Mouse (Mus musculus): ENCODE measurements at regions not wholly inside any gene's neighbourhood (a gene's known extent, or its start where the extent isn't known, plus 50 kb on each side); places are given as distances from the start of the nearest gene placed in this dataset.

DNA sequence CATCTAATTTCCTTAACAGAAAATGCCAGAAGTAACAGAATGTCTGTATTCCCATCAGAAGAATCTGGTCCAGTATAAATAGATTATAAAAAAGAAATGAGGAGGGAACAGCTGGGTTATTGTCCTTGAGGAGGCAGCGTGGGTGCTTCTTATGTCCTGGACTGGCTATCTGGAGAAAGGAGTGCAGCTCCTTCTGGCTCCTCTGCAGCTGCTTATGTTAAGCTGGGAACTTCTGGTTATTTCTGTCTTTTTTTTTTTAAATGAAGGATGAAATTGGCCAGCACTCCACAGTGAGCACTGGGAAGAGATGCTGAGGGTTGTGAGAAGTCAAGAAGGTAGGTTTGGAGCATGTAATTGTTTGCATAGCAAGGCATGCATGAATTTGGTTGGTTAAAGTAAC is 441.5 kb downstream of the Ebf1 start:
- DNase-seq (ENCODE audit: low spot score) (no peak), ATAC-seq (ENCODE audit: low FRiP score) (no peak)
- H3K9ac ChIP-seq (replicated peaks; ENCODE audit: low read length, poor library complexity, severe bottlenecking): no peak overlapping the region
- no peak overlapping the region for H3K4me2 ChIP-seq (ENCODE audit: low read depth, low read length, poor library complexity, severe bottlenecking)
- no peaks in the 10 kb centered on the region for H3K36me3 ChIP-seq (ENCODE audit: insufficient read depth, low read length)
- no peak overlapping the region for H3K4me3 ChIP-seq (ENCODE audit: low read depth, low read length)
- no peak overlapping the region for H3K27ac ChIP-seq (ENCODE audit: low read depth, low read length)
- no peaks in the 10 kb centered on the region for H3K27me3 ChIP-seq (ENCODE audit: insufficient read depth, low read length)
- H3K4me1 ChIP-seq (ENCODE audit: insufficient read depth, low read length): no peaks in the 10 kb centered on the region
- WGBS: 100% methylated on average over 1 of the region's 1 CpGs
- no peaks in the 10 kb centered on the region for H3K9me3 ChIP-seq (ENCODE audit: low read length)
- no peak for TF ChIP-seq CTCF (IDR thresholded peaks at IDR 0.05)

DNA sequence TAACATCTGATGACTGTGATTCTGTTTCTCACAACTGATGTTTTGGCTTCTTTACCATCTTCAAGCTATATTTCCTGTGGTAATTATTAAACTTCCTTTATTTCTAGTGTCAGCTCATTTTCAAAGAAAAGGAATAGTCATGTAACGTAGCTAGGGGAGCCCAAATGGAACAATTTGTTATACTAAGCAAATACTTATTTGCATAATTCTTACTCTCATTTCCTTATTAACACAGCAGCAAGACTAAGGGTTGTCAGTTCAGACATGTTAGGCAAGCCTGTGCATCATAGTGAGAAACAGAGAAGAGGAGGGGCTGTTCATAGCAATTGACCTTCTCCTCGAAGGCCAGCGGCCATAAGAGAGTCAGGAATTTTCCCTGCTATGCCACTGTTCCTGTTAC is 449.5 kb downstream of the Ebf1 start:
- Histone ChIP-seq H3K9ac (replicated peaks; ENCODE audit: low read length, poor library complexity, severe bottlenecking) (no peak overlapping the region), H3K9me3 (ENCODE audit: low read length) (no peaks in the 10 kb centered on the region), H3K27me3 (ENCODE audit: insufficient read depth, low read length) (no peaks in the 10 kb centered on the region), H3K4me2 (ENCODE audit: low read depth, low read length, poor library complexity, severe bottlenecking) (no peak overlapping the region), H3K27ac (ENCODE audit: low read depth, low read length) (no peak overlapping the region), H3K36me3 (ENCODE audit: insufficient read depth, low read length) (no peaks in the 10 kb centered on the region), H3K4me3 (ENCODE audit: low read depth, low read length) (no peak overlapping the region), H3K4me1 (ENCODE audit: insufficient read depth, low read length) (no peaks in the 10 kb centered on the region)
- no peak for TF ChIP-seq CTCF (IDR thresholded peaks at IDR 0.05)
- WGBS: 83% methylated on average over 3 of the region's 3 CpGs
- ATAC-seq (ENCODE audit: low FRiP score) (no peak), DNase-seq (ENCODE audit: low spot score) (no peak)

DNA sequence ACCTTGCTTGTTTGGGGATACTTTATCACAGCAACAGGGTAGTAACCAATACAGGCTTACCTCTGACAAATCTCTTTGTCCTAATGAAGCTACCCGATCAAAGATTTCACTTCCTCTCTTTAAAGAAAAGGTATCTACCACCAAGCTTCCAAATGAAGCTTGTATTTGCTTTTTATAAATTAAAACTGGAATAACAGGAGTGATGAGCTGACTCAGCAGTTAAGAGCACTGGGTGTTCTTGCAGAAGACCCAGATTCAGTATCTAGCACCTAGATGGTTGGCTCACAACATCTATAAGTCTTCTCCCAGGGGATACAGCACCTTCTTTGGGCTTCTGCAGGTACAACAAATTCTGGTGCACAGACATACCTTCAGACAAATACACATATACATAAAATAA is 453.2 kb downstream of the Ebf1 start:
- no peak for TF ChIP-seq CTCF (IDR thresholded peaks at IDR 0.05)
- H3K4me1 ChIP-seq (ENCODE audit: insufficient read depth, low read length): no peaks in the 10 kb centered on the region
- 93% methylated on average over 1 of the region's 1 CpGs for WGBS
- H3K9me3 ChIP-seq (ENCODE audit: low read length): no peaks in the 10 kb centered on the region
- H3K4me3 ChIP-seq (ENCODE audit: low read depth, low read length): no peak overlapping the region
- H3K9ac ChIP-seq (replicated peaks; ENCODE audit: low read length, poor library complexity, severe bottlenecking): no peak overlapping the region
- no peak overlapping the region for H3K4me2 ChIP-seq (ENCODE audit: low read depth, low read length, poor library complexity, severe bottlenecking)
- ATAC-seq (ENCODE audit: low FRiP score): no peak
- no peak overlapping the region for H3K27ac ChIP-seq (ENCODE audit: low read depth, low read length)
- no peaks in the 10 kb centered on the region for H3K27me3 ChIP-seq (ENCODE audit: insufficient read depth, low read length)
- no peak for DNase-seq (ENCODE audit: low spot score)
- no peaks in the 10 kb centered on the region for H3K36me3 ChIP-seq (ENCODE audit: insufficient read depth, low read length)

DNA sequence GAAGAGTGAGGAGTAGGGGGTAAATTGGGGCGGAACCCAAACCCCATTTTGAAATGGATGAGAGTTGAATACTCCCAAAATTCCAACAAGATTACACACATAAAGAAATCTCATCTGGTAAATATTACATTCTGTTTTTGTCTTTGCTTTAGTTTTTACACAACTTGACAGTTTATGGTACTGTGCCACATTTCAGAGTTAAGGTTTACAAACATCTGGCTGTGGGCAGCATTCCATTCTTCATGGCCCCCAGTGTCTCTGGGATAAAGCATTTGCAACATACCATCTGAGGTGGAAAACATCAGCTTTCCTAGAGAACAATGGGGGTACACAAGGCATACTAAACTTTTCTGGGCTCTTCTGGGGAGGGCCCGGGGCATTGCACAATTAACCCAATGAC is 454.1 kb downstream of the Ebf1 start:
- TF ChIP-seq CTCF (IDR thresholded peaks at IDR 0.05): no peak
- Histone ChIP-seq H3K27me3 (ENCODE audit: insufficient read depth, low read length) (no peaks in the 10 kb centered on the region), H3K36me3 (ENCODE audit: insufficient read depth, low read length) (no peaks in the 10 kb centered on the region), H3K27ac (ENCODE audit: low read depth, low read length) (no peak overlapping the region), H3K4me1 (ENCODE audit: insufficient read depth, low read length) (no peaks in the 10 kb centered on the region), H3K4me2 (ENCODE audit: low read depth, low read length, poor library complexity, severe bottlenecking) (no peak overlapping the region), H3K9ac (replicated peaks; ENCODE audit: low read length, poor library complexity, severe bottlenecking) (no peak overlapping the region), H3K4me3 (ENCODE audit: low read depth, low read length) (no peak overlapping the region), H3K9me3 (ENCODE audit: low read length) (no peaks in the 10 kb centered on the region)
- 83% methylated on average over 2 of the region's 2 CpGs for WGBS
- no peak for DNase-seq (ENCODE audit: low spot score)
- ATAC-seq (ENCODE audit: low FRiP score): no peak

DNA sequence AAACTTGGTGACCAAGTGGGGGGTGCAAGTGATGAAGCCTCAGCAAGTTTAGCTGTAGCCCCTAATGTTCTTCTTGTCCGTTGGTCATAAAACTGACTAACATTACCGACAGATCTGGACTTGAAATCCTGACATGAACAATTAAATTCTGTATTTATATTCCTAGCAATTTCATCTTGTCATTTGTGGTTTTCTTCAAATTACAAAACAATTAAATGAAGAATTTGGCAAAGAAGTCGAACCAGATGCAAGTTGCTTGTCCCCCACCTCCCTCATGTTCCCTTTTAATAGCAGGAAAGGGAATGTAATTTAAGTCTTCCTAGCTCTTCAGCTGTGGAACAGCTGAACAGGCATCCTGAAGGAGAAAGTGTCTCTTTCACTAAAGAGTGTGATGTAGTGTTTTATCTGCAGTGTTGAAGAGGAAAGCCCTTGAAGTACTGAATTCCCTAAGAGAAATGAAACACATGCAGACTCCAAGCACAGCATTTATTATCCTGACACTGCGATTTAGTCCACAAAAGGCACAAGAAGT is 467.5 kb downstream of the Ebf1 start:
- Histone ChIP-seq H3K36me3 (ENCODE audit: insufficient read depth, low read length) (no peaks in the 10 kb centered on the region), H3K4me3 (ENCODE audit: low read depth, low read length) (no peak overlapping the region), H3K27me3 (ENCODE audit: insufficient read depth, low read length) (no peaks in the 10 kb centered on the region), H3K27ac (ENCODE audit: low read depth, low read length) (no peak overlapping the region), H3K4me1 (ENCODE audit: insufficient read depth, low read length) (no peaks in the 10 kb centered on the region), H3K9me3 (ENCODE audit: low read length) (no peaks in the 10 kb centered on the region), H3K4me2 (ENCODE audit: low read depth, low read length, poor library complexity, severe bottlenecking) (no peak overlapping the region), H3K9ac (replicated peaks; ENCODE audit: low read length, poor library complexity, severe bottlenecking) (no peak overlapping the region)
- 80% methylated on average over 4 of the region's 4 CpGs for WGBS
- ATAC-seq (ENCODE audit: low FRiP score) (no peak), DNase-seq (ENCODE audit: low spot score) (no peak)
- no peak for TF ChIP-seq CTCF (IDR thresholded peaks at IDR 0.05)

DNA sequence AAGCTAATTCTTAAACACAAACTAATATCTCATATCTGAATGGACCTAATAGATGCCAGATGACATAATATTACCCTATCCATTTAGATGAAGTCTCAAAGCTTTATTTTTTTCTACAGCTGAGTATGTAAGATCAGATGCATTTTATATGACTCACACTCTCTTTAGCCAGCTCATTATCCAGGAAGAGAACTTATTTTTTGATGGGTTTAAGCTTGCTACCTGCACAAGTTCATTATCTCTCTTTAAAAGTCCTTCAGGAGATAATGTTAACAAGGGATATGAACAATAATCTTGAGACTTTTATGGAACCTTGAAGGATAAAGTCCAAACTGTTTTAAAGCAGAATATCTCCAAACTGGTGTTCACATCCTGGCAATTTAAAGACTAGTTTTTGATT is 468.0 kb downstream of the Ebf1 start:
- no peaks in the 10 kb centered on the region for H3K27me3 ChIP-seq (ENCODE audit: insufficient read depth, low read length)
- no peak for DNase-seq (ENCODE audit: low spot score)
- no peak for TF ChIP-seq CTCF (IDR thresholded peaks at IDR 0.05)
- H3K4me1 ChIP-seq (ENCODE audit: insufficient read depth, low read length): no peaks in the 10 kb centered on the region
- ATAC-seq (ENCODE audit: low FRiP score): no peak
- no peak overlapping the region for H3K4me2 ChIP-seq (ENCODE audit: low read depth, low read length, poor library complexity, severe bottlenecking)
- H3K27ac ChIP-seq (ENCODE audit: low read depth, low read length): no peak overlapping the region
- no peaks in the 10 kb centered on the region for H3K9me3 ChIP-seq (ENCODE audit: low read length)
- H3K9ac ChIP-seq (replicated peaks; ENCODE audit: low read length, poor library complexity, severe bottlenecking): no peak overlapping the region
- H3K4me3 ChIP-seq (ENCODE audit: low read depth, low read length): no peak overlapping the region
- no peaks in the 10 kb centered on the region for H3K36me3 ChIP-seq (ENCODE audit: insufficient read depth, low read length)

Data from midbrain, postnatal 0 days (tissue).